Mouse (Mus musculus) ES-Bruce4 (cell line): ENCODE measurements around the gene Bdh1.

Experiments
- EP300 ChIP-seq: IDR thresholded peaks from 2 replicates; pipeline ENCODE4 v1.6.1; 2011; ENCODE audit warnings: low read depth, low read length; ENCODE audit not compliant: insufficient read depth
- POLR2A ChIP-seq: IDR thresholded peaks from one replicate; pipeline ENCODE4 v1.8.1; 2011; ENCODE audit warnings: low read length; ENCODE audit not compliant: insufficient read depth

DNA sequence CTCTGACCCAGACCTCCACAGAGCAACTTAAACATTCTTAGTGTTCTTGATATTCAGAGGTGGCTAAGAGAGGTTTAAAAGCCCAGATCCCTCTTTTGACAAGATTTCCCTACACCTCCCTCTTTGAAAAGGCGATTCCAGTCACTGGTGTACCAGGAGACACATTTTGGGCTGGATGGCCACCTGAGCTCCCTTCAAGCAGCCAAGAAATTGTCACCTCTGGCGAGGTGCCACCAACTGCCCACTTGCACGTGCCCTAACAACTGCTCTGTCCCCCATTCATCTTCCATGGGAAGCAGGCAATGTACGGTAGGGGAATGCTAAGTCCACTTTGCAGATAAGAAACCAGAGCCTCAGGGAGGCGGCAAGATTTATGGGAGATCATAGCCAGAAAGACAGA is 39.0 kb downstream of the Bdh1 start:
- no peak for TF ChIP-seq POLR2A
- no peak for TF ChIP-seq EP300
